9 mouse cellular contexts compared by ENCODE assay signal in genomic region chr9:36916915-36917314, GRCm38 (mm10).
A peak's percentile ranks its signal among the peaks of the same experiment; 100 is the strongest.
DNase-seq lines count a peak whose midpoint lies in the region; ATAC-seq and TF ChIP-seq lines count a peak whose summit lies in the region.
"Had no signal": no experiment of that assay in that cellular context is flagged by ENCODE, and none has a peak within 500 bp of the region (broad histone marks: within the 10 kb centered on the region; RNA-seq: fewer than 3 reads in every experiment).

No protein-coding gene starts in this region.

- no peaks in the 10 kb centered on the region for H3K36me3 ChIP-seq in midbrain, embryonic 11.5 days (ENCODE audit: control insufficient read depth, insufficient read depth, low read length)
- no peaks in the 10 kb centered on the region for H3K36me3 ChIP-seq in midbrain, embryonic 15.5 days (replicated peaks)
- no peaks in the 10 kb centered on the region for H3K36me3 ChIP-seq in lung, embryonic 14.5 days (ENCODE audit: insufficient read depth)
- H3K36me3 ChIP-seq in stomach, embryonic 16.5 days (ENCODE audit: control insufficient read depth, insufficient read depth, low read length): no peaks in the 10 kb centered on the region

- no peak for TF ChIP-seq CTCF in lung, embryonic 14.5 days (IDR thresholded peaks at IDR 0.05; ENCODE audit: low read depth)

- H3K4me3 ChIP-seq in midbrain, embryonic 11.5 days (ENCODE audit: low read depth, low read length): no peak overlapping the region
- no peak overlapping the region for H3K4me3 ChIP-seq in midbrain, embryonic 15.5 days
- H3K4me3 ChIP-seq in lung, embryonic 14.5 days (ENCODE audit: low read depth, low read length): no peak overlapping the region
- no peak overlapping the region for H3K4me3 ChIP-seq in stomach, embryonic 16.5 days (replicated peaks; ENCODE audit: low read length)
- H3K4me3 ChIP-seq: heart, adult 2 months had no signal

- DNase-seq in midbrain, embryonic 11.5 days (ENCODE audit: low spot score, missing footprints): no peak
- DNase-seq in heart, postnatal 4 days: peak; percentile 30
- DNase-seq in lung, embryonic 14.5 days: peak; percentile 83
- DNase-seq in ovary, postnatal 14 days (ENCODE audit: low spot score): no peak
- no peak for DNase-seq in left cerebral cortex, adult 18-20 months (ENCODE audit: low spot score in 2 of 2)

- no peak overlapping the region for H3K4me2 ChIP-seq in midbrain, embryonic 11.5 days
- H3K4me2 ChIP-seq in midbrain, embryonic 15.5 days: no peak overlapping the region
- peak overlapping the region; percentile 44; the same call in 1 of the 2 replicates for H3K4me2 ChIP-seq in lung, embryonic 14.5 days
- peak overlapping the region; percentile 14 for H3K4me2 ChIP-seq in stomach, embryonic 16.5 days (ENCODE audit: low read depth, low read length)

- no peaks in the 10 kb centered on the region for H3K9me3 ChIP-seq in midbrain, embryonic 11.5 days (ENCODE audit: control insufficient read depth, low read length)
- no peaks in the 10 kb centered on the region for H3K9me3 ChIP-seq in midbrain, embryonic 15.5 days
- H3K9me3 ChIP-seq in lung, embryonic 14.5 days (ENCODE audit: low read depth, low read length): no peaks in the 10 kb centered on the region
- no peaks in the 10 kb centered on the region for H3K9me3 ChIP-seq in stomach, embryonic 16.5 days (replicated peaks; ENCODE audit: control insufficient read depth, low read length)

- H3K27ac ChIP-seq in midbrain, embryonic 11.5 days (ENCODE audit: low read depth, low read length): no peak overlapping the region
- no peak overlapping the region for H3K27ac ChIP-seq in midbrain, embryonic 15.5 days
- peak overlapping the region; percentile 59 for H3K27ac ChIP-seq in lung, embryonic 14.5 days (ENCODE audit: low read depth)
- H3K27ac ChIP-seq in stomach, embryonic 16.5 days (ENCODE audit: low read length): peak overlapping the region; percentile 63
- H3K27ac ChIP-seq: heart, adult 2 months had no signal

- H3K9ac ChIP-seq in midbrain, embryonic 11.5 days (ENCODE audit: low read length): no peak overlapping the region
- no peak overlapping the region for H3K9ac ChIP-seq in midbrain, embryonic 15.5 days
- H3K9ac ChIP-seq in lung, embryonic 14.5 days: peak overlapping the region; percentile 13; the same call in 1 of the 2 replicates
- H3K9ac ChIP-seq in stomach, embryonic 16.5 days (ENCODE audit: low read length): no peak overlapping the region

- 47% methylated on average over 5 of the region's 5 CpGs for WGBS in midbrain, embryonic 11.5 days
- 56% methylated on average over 5 of the region's 5 CpGs for WGBS in midbrain, embryonic 15.5 days
- 10% methylated on average over 5 of the region's 5 CpGs for WGBS in lung, embryonic 14.5 days
- WGBS in stomach, embryonic 16.5 days: 26% methylated on average over 5 of the region's 5 CpGs

- ATAC-seq in midbrain, embryonic 11.5 days (ENCODE audit: low FRiP score): 0 out of 2 replicates have a peak, but pooled peaks have one; percentile 10
- ATAC-seq in midbrain, embryonic 15.5 days (replicated peaks): no peak
- ATAC-seq in lung, embryonic 14.5 days (ENCODE audit: insufficient read depth): peak; percentile 95
- ATAC-seq in stomach, embryonic 16.5 days (ENCODE audit: insufficient read depth, low FRiP score): peak; percentile 81
- no peak for ATAC-seq in erythroblast, adult 5-6 weeks (replicated peaks; ENCODE audit: low FRiP score, poor library complexity, severe bottlenecking)

- peaks cover 15% of the 10 kb centered on the region for H3K4me1 ChIP-seq in midbrain, embryonic 11.5 days (ENCODE audit: control insufficient read depth, insufficient read depth, low read length)
- H3K4me1 ChIP-seq in midbrain, embryonic 15.5 days: peaks cover 18% of the 10 kb centered on the region
- peaks cover 10% of the 10 kb centered on the region for H3K4me1 ChIP-seq in lung, embryonic 14.5 days (ENCODE audit: insufficient read depth)
- H3K4me1 ChIP-seq in stomach, embryonic 16.5 days (ENCODE audit: control insufficient read depth, insufficient read depth, low read length): peaks cover 6% of the 10 kb centered on the region; the same call in 1 of the 2 replicates

- no peaks in the 10 kb centered on the region for H3K27me3 ChIP-seq in midbrain, embryonic 11.5 days (ENCODE audit: control insufficient read depth, insufficient read depth, low read length)
- H3K27me3 ChIP-seq in midbrain, embryonic 15.5 days (replicated peaks): no peaks in the 10 kb centered on the region
- no peaks in the 10 kb centered on the region for H3K27me3 ChIP-seq in lung, embryonic 14.5 days (ENCODE audit: insufficient read depth, low read length)
- no peaks in the 10 kb centered on the region for H3K27me3 ChIP-seq in stomach, embryonic 16.5 days (ENCODE audit: control insufficient read depth, insufficient read depth, low read length)

Comparison
In these comparisons a context has a peak if more than half of its experiments do, and no peak if none do; other contexts are left out.
1. ATAC-seq: peak in midbrain, embryonic 11.5 days (single experiment), lung, embryonic 14.5 days (single experiment) and stomach, embryonic 16.5 days (single experiment); none in midbrain, embryonic 15.5 days (single experiment) and erythroblast, adult 5-6 weeks (single experiment).
2. DNase-seq: peak in heart, postnatal 4 days (single experiment) and lung, embryonic 14.5 days (single experiment); none in midbrain, embryonic 11.5 days (single experiment), ovary, postnatal 14 days (single experiment) and left cerebral cortex, adult 18-20 months (0 of 2).
3. H3K27ac ChIP-seq: peak in lung, embryonic 14.5 days (single experiment) and stomach, embryonic 16.5 days (single experiment); none in midbrain, embryonic 11.5 days (single experiment) and midbrain, embryonic 15.5 days (single experiment).
4. H3K4me2 ChIP-seq: peak in lung, embryonic 14.5 days (single experiment) and stomach, embryonic 16.5 days (single experiment); none in midbrain, embryonic 11.5 days (single experiment) and midbrain, embryonic 15.5 days (single experiment).